Mouse (Mus musculus): ENCODE results near the gene Rnf34.

Rnf34 gene

DNA sequence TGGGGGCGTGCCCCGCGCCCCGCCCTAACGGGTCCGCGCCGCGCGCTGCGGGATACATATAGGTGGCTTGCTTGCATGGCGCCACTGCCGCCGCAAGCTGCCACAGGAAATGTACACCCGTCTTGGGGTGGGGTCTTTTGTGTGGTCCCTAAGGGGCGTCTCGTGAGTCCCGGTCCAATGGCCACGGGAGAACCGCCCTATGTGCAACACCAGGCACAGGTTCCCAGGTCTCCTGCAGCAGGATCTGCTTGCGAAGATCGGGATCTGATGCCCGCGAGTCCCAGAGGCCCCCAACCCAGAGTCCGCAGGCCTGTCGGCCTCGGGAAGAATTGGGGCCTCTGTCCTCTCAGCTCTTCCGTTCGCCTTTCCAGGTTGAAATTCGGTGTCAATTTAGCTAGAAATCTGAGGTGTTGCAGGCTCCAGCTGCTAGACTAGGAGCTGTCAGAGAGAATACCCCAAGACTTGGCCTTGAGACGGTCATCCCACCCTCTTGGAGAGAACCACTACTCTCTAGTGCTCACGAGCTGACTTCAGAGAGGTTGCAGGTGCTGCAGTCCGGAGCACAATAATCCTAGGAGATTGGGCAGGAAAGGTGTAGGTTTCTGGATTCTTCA, 50.8 kb downstream of the Rnf34 start:
- no peak for DNase-seq (ENCODE audit: low spot score)

DNA sequence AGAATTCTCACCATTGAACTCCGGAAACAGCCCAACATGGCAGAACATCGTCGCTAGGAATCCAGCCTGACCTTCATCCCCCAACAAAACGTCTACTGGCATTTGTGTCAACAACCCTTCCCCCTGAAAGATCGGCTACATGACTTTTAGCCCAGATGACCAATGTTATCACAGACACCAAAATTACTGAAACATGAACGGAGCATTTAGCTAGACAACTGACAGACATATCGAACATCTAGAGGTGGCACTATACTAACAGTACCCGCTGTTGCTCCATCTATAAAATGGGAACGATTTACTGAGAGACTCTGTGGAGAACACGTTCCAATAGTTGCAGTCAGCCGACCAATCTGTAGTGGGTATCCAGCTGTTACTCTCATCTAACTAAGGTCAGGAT, 51.3 kb downstream of the Rnf34 start:
- no peak for DNase-seq (ENCODE audit: low spot score)

- no peak for DNase-seq (ENCODE audit: low spot score)
Measured at GRCm38 (mm10) chr5:122901666-122902065, 51.8 kb downstream of the Rnf34 start.

GRCm38 (mm10) chr5:122902228-122902627, 52.4 kb downstream of the Rnf34 start:
- DNase-seq (ENCODE audit: low spot score), result no peak

DNA sequence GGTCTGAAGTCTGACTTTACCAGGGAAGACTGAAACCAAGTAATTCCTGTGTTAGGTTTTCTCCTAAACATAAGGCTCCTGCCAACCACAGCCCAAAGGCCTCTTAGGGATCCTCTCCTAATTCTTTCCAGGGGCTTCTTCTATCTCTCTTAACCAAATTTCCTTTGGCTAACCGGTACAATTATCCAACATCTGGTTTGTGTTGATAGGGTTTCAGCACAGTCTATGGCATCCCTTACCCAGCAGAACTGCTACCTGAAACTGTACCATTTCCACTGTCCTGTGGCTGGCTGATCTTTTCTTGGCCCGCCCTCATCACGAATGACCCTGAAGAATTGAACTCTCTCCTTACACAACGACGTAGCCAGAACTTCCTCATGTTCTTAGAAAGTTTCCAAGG, 53.3 kb downstream of the Rnf34 start:
- DNase-seq (ENCODE audit: low spot score), result no peak

GRCm38 (mm10) chr5:122907182-122907581, 57.3 kb downstream of the Rnf34 start:
- no peak for DNase-seq (ENCODE audit: low spot score)

DNA sequence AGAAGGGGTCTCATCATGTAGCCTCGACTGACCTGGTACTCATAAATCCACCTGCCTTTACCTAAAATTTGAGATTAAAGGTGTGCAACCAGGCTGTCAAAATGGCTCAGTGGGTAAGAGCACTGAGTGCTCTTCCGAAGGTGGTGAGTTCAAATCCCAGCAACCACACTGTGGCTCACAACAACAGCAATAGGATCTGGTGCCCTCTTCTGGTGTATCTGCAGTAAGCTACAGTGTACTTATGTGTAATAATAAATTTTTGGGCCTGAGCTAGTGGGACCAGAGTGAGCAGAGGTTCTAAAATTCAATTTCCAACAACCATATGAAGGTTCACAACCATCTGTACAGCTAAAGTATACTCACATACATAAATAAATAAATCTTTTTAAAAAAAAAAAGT, 58.2 kb downstream of the Rnf34 start:
- no peak for DNase-seq (ENCODE audit: low spot score)

DNA sequence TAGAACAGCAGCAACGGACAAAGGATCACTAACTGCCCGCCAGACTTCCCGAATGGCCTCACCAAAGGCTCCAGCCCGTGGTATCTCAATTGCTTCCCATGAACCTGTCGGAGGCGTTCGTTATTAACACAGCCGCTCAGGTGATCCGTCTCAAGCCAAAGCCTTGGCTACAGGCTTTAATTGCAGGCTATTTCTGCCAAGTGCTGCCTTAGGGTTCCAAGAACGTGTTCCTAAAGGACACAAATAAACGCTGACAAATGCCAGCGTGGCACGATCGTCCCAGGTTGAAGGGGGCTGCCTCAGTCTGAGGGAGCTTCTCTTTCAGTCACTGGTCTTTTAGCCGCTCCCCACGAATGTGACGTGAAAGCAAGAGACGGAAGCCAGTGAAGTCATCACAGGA, 59.6 kb downstream of the Rnf34 start:
- no peak for DNase-seq (ENCODE audit: low spot score)

DNA sequence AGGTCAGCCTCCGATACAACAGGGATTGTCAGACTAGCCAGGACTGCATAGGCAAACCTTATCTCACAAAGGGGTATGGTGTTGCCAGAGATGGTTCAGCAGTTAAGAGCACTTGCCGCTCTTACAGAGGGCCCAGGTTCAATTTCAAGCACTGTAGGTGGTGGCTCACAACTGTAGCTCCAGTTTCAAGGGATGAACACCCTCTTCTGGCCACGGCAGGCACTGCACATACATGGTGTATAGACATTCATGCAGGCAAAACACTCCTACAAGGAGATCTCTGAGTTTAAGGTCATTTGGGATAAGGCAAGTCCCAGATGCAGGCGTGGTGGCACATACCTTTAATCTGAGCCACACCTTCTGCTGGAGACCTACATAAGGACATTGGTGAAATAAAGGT, 63.0 kb downstream of the Rnf34 start:
- DNase-seq (ENCODE audit: low spot score), result no peak

GRCm38 (mm10) chr5:122916147-122916546, 66.3 kb downstream of the Rnf34 start:
- DNase-seq (ENCODE audit: low spot score), result no peak

DNA sequence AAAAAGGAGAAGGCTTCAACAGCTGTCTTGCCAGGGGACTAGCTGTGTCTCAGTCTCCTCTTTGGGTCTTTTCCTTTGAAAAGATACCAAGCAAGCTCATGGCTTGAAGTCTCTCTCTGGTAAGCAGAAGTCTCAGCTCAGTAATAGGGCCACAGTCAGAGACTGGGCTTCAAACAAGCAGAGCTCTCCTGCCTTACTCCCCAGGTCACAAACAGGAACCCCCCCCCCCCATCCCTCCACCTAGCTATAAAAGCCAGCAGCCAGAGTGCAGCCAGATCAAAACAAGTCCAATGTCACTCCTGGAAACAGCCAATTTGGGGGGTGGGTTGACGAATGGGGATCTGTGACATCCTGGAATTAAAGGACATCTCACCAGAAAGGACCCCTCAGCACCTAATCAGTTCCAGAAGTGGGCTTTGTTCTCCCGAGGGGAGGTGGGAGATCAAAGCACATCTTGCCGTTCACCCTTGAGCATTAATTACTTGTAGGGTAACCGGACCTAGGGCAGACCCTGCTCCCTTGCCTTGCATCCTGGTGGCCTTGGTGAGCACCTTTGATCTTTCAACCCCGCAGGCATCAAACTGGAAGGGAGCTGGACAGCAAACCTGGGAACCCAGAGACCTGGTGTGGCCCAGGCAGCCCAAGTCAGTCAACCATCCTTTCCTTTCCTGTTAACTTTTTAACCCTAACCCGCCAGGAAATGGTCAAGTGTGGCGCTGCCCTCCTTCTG, 68.3 kb downstream of the Rnf34 start:
- DNase-seq (ENCODE audit: low spot score), result no peak

- DNase-seq (ENCODE audit: low spot score), result no peak
Measured at GRCm38 (mm10) chr5:122920557-122920956, 70.7 kb downstream of the Rnf34 start.

Measured in ovary, adult 18-20 months (tissue).